In genomic region chr5:118510969-118511368, GRCm38 (mm10) we compare ENCODE assay signal across 20 mouse cellular contexts. TPM values are rescaled to one million over a fixed set of nuclear protein-coding genes. Genes with fewer than 3 reads are reported as not detected.
A peak's percentile ranks its signal among the peaks of the same experiment; 100 is the strongest.
DNase-seq lines count a peak whose midpoint lies in the region; TF ChIP-seq lines count a peak whose summit lies in the region.
"Had no signal": no experiment of that assay in that cellular context is flagged by ENCODE, and none has a peak within 500 bp of the region (broad histone marks: within the 10 kb centered on the region; RNA-seq: fewer than 3 reads in every experiment).

No protein-coding gene starts in this region.

- H3K4me1 ChIP-seq in ES-E14 (ENCODE audit: control insufficient read depth in 2 of 2, insufficient read depth in 2 of 2, low read length in 2 of 2, poor library complexity in 1 of 2) = peaks cover 22 to 29% of the 10 kb centered on the region in 2 experiments

- intact Hi-C loops in gastrocnemius, adult 2 months (cut with DNase I) = loop anchor here (5.0 kb wide), 1 partner anchor 39 kb away; no protein-coding TSS in a partner anchor

- H3K9me3 ChIP-seq in ES-E14 (ENCODE audit: control insufficient read depth, insufficient read depth, low read depth, low read length) = no peaks in the 10 kb centered on the region
- H3K9me3 ChIP-seq: hindbrain, embryonic 13.5 days; intestine, embryonic 15.5 days had no signal

- no peak overlapping the region for H3K4me3 ChIP-seq in gastrocnemius, adult 2 months
- 0 out of 4 replicates have a peak overlapping the region, but pooled peaks of 1 of the 2 experiments have one; percentile 14 for H3K4me3 ChIP-seq in ES-E14 (ENCODE audit: insufficient read depth in 1 of 2, low read depth in 1 of 2, low read length in 2 of 2, poor library complexity in 1 of 2, severe bottlenecking in 1 of 2)
- H3K4me3 ChIP-seq: hindbrain, embryonic 13.5 days; intestine, embryonic 15.5 days had no signal

- no peaks in the 10 kb centered on the region for H3K36me3 ChIP-seq in ES-E14 (ENCODE audit: control insufficient read depth, insufficient read depth, low read length, poor library complexity, severe bottlenecking)
- H3K36me3 ChIP-seq: hindbrain, embryonic 13.5 days; intestine, embryonic 15.5 days had no signal

- DNase-seq in gastrocnemius, adult 2 months = no peak
- DNase-seq in gastrocnemius, adult 18-20 months (ENCODE audit: low spot score) = no peak
- DNase-seq in ES-E14 (ENCODE audit: low read depth, low spot score) (no peak), ZHBTc4 (ENCODE audit: low read depth, low spot score) (peak; percentile 80)
- DNase-seq in layer of hippocampus, postnatal 36 days = no peak
- DNase-seq in layer of hippocampus, adult 9-10 months (ENCODE audit: low spot score) = no peak
- no peak for DNase-seq in urinary bladder, postnatal 4 days (ENCODE audit: low spot score in 2 of 2)
- DNase-seq: adrenal gland, adult 2 months; adrenal gland, postnatal 25 days; B cell, adult 2 months; cerebellum, adult 11-12 months; cerebellum, adult 8-10 months; cerebellum, postnatal 10 days; cerebellum, postnatal 36 days; forebrain, postnatal 0 days; gastrocnemius, postnatal 10 days; gastrocnemius, postnatal 36 days; kidney, adult 11 months had no signal

- TF ChIP-seq CTCF in gastrocnemius, adult 2 months (IDR thresholded peaks at IDR 0.05) = no peak

- in situ Hi-C loops in ES-E14 (cut with MboI; ENCODE audit: low sequenced_read_pairs in 2 of 2, unreplicated experiment in 2 of 2) = no loop called here

- H3K9ac ChIP-seq in ES-E14 (ENCODE audit: insufficient read depth, low read depth, low read length, poor library complexity, severe bottlenecking) = no peak overlapping the region; the same call in 1 of the 2 replicates
- H3K9ac ChIP-seq: forebrain, postnatal 0 days; hindbrain, embryonic 13.5 days; intestine, embryonic 15.5 days had no signal

- peak overlapping the region; percentile 31; the same call in 1 of the 2 replicates for H3K27ac ChIP-seq in gastrocnemius, adult 2 months
- H3K27ac ChIP-seq in ES-E14 (ENCODE audit: insufficient read depth, low read depth, low read length, poor library complexity, severe bottlenecking) = peak overlapping the region; percentile 87; the same call in 1 of the 2 replicates
- H3K27ac ChIP-seq: hindbrain, embryonic 13.5 days; intestine, embryonic 15.5 days had no signal

TF ChIP-seq in ES-E14, 5 proteins besides CTCF, POLR2A, EP300 and RAD21:
- TF ChIP-seq MAFK (IDR thresholded peaks at IDR 0.05; ENCODE audit: insufficient read depth, low read depth, low read length) (no peak), ZNF384 (IDR thresholded peaks at IDR 0.05; ENCODE audit: low read depth, low read length) (0 out of 2 replicates have a peak, but pooled peaks have one; percentile 3)

RNA-seq across cellular contexts. Expression of gene Med13l, which starts 49.5 kb away (rescaled TPM):
- total RNA-seq in gastrocnemius, adult 2 months (2021) = 10 to 100 TPM; 21.5 to 28.3 TPM
- total RNA-seq in gastrocnemius, adult 18-20 months (2021) = 10 to 100 TPM; 25.1 to 25.6 TPM
- 52.4 and 61.6 TPM in 2 replicates for total RNA-seq in ES-E14 (2012; rRNA removed)
- total RNA-seq in layer of hippocampus, postnatal 36 days (2021) = 100 to 1,000 TPM; 103 to 127 TPM
